Mouse (Mus musculus) hindbrain, embryonic 10.5 days (tissue): ENCODE measurements around the gene Rxrb. TPM values are rescaled to one million over a fixed set of nuclear protein-coding genes. Genes with fewer than 3 reads are reported as not detected.
A peak's percentile ranks its signal among the peaks of the same experiment; 100 is the strongest.

Source experiments
- DNase-seq: peaks from one replicate; pipeline ENCODE4 v3.0.0-alpha.2; 2017; ENCODE audit warnings: low spot score
- H3K27ac ChIP-seq: fragments of 300-500 bp; sonication (generic); 2 replicates; pipeline ENCODE4 v1.5.1; 2016; ENCODE audit warnings: mild to moderate bottlenecking, moderate library complexity
- H3K27me3 ChIP-seq: fragments of 300-500 bp; sonication (generic); 2 replicates; pipeline ENCODE4 v1.6.1; 2016; ENCODE audit warnings: mild to moderate bottlenecking; ENCODE audit not compliant: poor library complexity, insufficient read depth, severe bottlenecking
- H3K36me3 ChIP-seq: fragments of 300-500 bp; sonication (generic); 2 replicates; pipeline ENCODE4 v1.6.1; 2016; ENCODE audit warnings: mild to moderate bottlenecking, moderate library complexity
- H3K4me1 ChIP-seq: fragments of 300-500 bp; sonication (generic); replicated peaks from 2 replicates; pipeline ENCODE4 v1.6.1; 2016; ENCODE audit warnings: mild to moderate bottlenecking
- H3K4me3 ChIP-seq: fragments of 300-500 bp; sonication (generic); 2 replicates; pipeline ENCODE4 v1.5.1; 2016; ENCODE audit warnings: mild to moderate bottlenecking, moderate library complexity
- H3K9me3 ChIP-seq: fragments of 300-500 bp; sonication (generic); 2 replicates; pipeline ENCODE4 v1.6.1; 2016; ENCODE audit warnings: mild to moderate bottlenecking, moderate library complexity
- WGBS: fragments of 180-500 bp; shearing (Covaris S2); methylation state at CpG from one replicate; pipeline ENCODE4 v1.1.7; 2016; 5-methylcytosine and 5-hydroxymethylcytosine counted together
- polyA plus RNA-seq: library from polyadenylated mRNA; unstranded; fragments of >200 nt; fragmentation: Nextera tagmentation; extraction: Ambion mirVana; gene quantifications from 2 replicates; pipeline ENCODE4 v1.2.1, GENCODE M21; 2016

Rxrb gene
- polyA plus RNA-seq, 1 experiment from 2014 or later = 56.4 TPM

DNA sequence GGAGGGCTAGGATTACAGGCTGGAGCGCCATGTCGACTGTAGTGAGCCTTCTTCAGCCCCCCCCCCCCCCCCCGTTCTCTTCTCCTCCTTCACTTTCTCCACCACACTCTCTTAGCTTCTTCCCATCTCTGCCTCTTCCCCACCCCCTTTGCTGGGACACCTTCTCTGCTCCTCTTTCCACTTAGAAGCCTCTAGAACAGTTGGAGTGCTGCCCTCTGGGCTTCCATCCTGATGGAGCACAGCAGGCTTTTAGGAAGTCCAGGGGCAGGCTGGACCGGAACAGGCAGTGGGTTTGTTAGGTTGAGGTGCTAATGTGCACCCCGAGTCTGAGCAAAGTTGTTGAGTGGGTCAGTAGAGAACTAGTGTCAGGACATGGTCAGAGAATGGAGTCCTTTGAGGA, 21.5 kb upstream of the Rxrb start:
- WGBS = 71% methylated on average over 5 of the region's 5 CpGs

DNA sequence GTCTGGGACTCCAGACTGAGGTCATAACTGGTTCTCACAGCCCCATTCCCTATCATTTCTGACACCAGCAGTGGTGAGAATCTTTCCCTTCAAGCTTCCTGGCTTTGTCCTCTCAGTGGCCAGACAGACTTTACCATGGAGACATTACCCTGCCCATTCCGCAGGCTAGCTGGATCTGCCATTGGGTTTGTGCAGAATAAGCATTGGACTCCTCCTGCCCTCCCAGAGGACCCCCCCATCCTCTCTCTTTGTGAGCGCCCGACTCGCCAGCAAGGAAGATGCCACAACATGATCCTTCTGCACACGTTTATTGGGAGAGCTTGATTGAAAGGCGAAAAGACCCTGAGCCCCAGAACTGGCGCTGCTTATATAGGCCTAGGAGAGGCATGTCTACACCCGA, 18.2 kb upstream of the Rxrb start:
- WGBS = 94% methylated on average over 8 of the region's 8 CpGs
- DNase-seq = no peak
- H3K9me3 ChIP-seq = peaks cover 18% of the 10 kb centered on the region

More for the DNA sequence above, 21.5 kb upstream of the Rxrb start:
- H3K4me1 ChIP-seq = no peaks in the 10 kb centered on the region
- H3K27ac ChIP-seq = no peak overlapping the region
- H3K9me3 ChIP-seq = peaks cover 13% of the 10 kb centered on the region
- no peak for DNase-seq
- H3K4me3 ChIP-seq = no peak overlapping the region
- H3K27me3 ChIP-seq = 0 out of 2 replicates have a peak, but pooled peaks cover 4% of the 10 kb centered on the region
- H3K36me3 ChIP-seq = peaks cover 21% of the 10 kb centered on the region

DNA sequence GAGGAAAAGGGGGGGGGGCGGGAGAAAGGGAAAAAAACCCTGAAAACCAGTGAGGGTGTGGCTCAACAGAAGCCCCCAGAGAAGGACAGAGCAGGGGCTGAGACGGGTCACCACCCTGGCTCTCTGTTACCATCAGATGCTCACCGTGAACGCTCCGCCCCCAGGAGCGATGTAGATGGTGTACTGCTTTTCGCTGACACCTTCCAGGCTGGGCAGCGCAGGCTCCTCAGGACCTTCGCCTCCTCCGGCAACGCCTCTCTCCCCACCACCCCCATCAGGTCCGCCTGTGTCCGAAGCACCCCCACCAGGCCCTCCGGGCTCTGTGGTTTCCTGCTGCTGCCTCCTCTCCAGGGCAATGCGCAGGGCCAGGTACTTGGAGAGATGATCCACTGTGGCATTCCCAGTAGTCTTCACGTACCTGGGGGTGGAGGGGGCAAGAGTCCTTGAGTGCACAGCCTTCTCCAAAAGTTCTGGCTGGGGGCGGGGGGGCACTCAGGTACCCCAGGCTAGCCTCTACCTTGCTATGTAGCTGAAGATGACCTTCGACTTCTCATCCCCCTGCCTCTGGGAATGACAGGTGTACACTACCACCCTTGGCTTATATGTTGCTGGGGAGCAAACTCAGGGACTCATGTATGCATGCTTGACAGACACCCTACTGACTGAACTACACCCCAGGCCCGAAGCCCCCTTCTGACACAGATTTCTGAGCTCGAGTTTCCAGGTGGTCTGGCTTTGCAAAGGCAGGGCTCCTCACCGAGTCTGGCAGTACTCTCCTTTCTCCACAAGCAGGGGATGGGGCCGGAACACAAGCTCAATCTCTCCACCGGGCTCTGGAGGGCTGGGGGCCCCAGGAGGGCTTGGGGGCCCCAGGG, 9.8 kb upstream of the Rxrb start:
- H3K4me1 ChIP-seq = peaks cover 39% of the 10 kb centered on the region
- H3K27me3 ChIP-seq = no peaks in the 10 kb centered on the region
- peaks cover 43% of the 10 kb centered on the region for H3K9me3 ChIP-seq
- 96% methylated on average over 23 of the region's 23 CpGs for WGBS
- no peak for DNase-seq
- peak overlapping the region; percentile 74 for H3K4me3 ChIP-seq
- peaks cover 55% of the 10 kb centered on the region for H3K36me3 ChIP-seq
- 0 out of 2 replicates have a peak overlapping the region, but pooled peaks have one; percentile 56 for H3K27ac ChIP-seq

More for the DNA sequence above, 18.2 kb upstream of the Rxrb start:
- H3K27ac ChIP-seq = no peak overlapping the region
- peaks cover 43% of the 10 kb centered on the region for H3K36me3 ChIP-seq
- no peak overlapping the region for H3K4me3 ChIP-seq
- no peaks in the 10 kb centered on the region for H3K4me1 ChIP-seq
- H3K27me3 ChIP-seq = no peaks in the 10 kb centered on the region

DNA sequence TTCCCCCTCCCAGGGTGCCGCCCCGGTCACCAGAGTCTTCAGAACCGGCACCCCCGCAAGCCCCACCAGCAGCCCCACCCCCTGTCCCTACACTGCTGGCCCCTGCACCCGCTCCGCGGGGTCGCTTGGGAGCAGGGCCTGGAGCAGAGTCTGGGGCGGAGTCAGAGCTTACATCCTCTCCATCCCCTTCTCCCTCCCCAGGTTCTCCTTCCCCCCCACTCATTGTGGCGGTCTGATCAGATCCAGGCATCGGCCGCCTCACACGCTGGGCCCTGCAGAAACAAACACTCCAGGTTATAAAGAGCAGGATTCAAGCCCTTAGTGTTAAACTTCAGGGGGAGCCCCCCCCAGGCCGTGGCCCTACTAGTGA, 9.2 kb upstream of the Rxrb start:
- H3K36me3 ChIP-seq = peaks cover 52% of the 10 kb centered on the region
- H3K4me3 ChIP-seq = peak overlapping the region; percentile 74; the same call in 1 of the 2 replicates
- no peaks in the 10 kb centered on the region for H3K27me3 ChIP-seq
- no peak for DNase-seq
- peaks cover 45% of the 10 kb centered on the region for H3K4me1 ChIP-seq
- 0 out of 2 replicates have a peak overlapping the region, but pooled peaks have one; percentile 56 for H3K27ac ChIP-seq
- 95% methylated on average over 14 of the region's 14 CpGs for WGBS
- H3K9me3 ChIP-seq = peaks cover 43% of the 10 kb centered on the region

DNA sequence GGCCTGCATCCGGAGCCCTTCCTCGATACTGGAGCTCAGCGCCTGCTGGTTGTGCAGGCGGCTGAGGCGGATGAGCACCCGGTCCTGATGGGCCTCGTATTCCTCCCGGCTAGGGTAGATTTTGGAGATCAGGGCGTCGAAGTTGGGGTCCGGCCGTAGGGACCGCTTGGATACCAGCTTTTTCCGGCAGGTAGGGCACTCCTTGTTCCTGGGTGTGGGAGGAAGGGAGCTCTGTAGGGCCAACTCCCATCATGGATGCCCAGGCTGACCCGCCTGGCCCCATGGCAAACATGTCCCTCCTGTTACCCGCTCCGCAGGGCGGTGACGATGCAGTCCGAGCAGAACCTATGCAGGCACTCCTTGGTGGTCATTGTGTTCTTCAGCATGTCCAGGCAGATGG, 8.6 kb upstream of the Rxrb start:
- H3K36me3 ChIP-seq = peaks cover 54% of the 10 kb centered on the region
- no peak for DNase-seq
- 94% methylated on average over 20 of the region's 20 CpGs for WGBS
- peak overlapping the region; percentile 74 for H3K4me3 ChIP-seq
- H3K27ac ChIP-seq = peak overlapping the region; percentile 98; the same call in 1 of the 2 replicates
- no peaks in the 10 kb centered on the region for H3K27me3 ChIP-seq
- H3K9me3 ChIP-seq = peaks cover 43% of the 10 kb centered on the region
- peaks cover 51% of the 10 kb centered on the region for H3K4me1 ChIP-seq

DNA sequence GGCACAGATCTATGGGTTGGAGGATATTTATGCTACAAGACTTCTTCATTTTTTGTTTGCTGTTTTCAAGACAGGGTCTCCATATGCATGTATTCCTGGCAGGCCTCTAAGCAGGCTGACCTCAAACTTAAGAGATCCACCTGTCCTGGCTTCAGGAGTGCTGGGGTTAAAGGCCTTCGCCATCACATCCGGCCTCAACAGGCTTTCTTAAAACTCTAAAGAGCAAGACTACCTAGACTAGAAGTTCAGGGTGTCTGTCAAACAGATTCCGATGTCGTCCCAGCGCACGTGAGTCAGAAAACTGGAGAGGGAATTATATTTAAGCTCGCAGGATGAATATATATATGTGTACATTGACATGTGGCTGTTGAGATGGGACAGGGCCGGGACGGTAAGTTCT, 7.9 kb upstream of the Rxrb start:
- Histone ChIP-seq H3K36me3 (peaks cover 59% of the 10 kb centered on the region), H3K9me3 (peaks cover 43% of the 10 kb centered on the region), H3K4me1 (peaks cover 58% of the 10 kb centered on the region), H3K4me3 (peak overlapping the region; percentile 74), H3K27ac (peak overlapping the region; percentile 98), H3K27me3 (no peaks in the 10 kb centered on the region)
- 70% methylated on average over 9 of the region's 9 CpGs for WGBS
- no peak for DNase-seq

DNA sequence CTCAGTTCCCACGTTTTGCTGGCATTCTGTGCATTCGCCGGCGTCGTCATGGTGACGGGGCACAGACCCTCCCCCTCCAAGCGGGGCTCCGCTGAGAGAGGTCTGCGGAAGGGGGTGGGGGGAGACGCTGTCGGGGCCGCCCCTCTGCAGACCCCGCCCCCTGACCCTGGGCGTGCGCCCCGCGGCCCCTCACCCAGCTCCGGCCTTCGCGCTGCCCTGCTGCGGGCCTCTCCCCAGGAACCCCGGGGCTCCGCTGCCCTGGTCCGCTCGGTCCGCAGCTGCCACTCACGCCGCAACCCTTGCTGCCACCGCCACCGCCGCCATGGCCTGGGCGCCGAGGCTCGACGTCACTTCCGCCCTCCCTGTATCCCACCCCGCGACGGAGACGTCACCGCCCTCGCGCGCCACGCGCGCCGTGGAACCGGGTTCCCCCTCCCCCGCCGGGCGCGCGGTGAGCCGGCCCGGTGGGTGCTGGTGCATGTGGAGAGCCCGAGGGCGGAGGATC, 7.2 kb upstream of the Rxrb start, which contains the start of gene Ring1:
Gene Ring1 (minus strand): TSS at position 364 of the 505 bp plus-strand sequence.
- Histone ChIP-seq H3K27ac (peak within 1 kb of the TSS; percentile 98), H3K4me1 (peaks cover 65% of the 10 kb centered on the region), H3K9me3 (peaks cover 38% of the 10 kb centered on the region), H3K27me3 (no peaks in the 10 kb centered on the region), H3K4me3 (peak within 1 kb of the TSS; percentile 74), H3K36me3 (peaks cover 61% of the 10 kb centered on the region)
- under 1% methylated on average over 57 of the region's 58 CpGs for WGBS
- peak; percentile 94 for DNase-seq

DNA sequence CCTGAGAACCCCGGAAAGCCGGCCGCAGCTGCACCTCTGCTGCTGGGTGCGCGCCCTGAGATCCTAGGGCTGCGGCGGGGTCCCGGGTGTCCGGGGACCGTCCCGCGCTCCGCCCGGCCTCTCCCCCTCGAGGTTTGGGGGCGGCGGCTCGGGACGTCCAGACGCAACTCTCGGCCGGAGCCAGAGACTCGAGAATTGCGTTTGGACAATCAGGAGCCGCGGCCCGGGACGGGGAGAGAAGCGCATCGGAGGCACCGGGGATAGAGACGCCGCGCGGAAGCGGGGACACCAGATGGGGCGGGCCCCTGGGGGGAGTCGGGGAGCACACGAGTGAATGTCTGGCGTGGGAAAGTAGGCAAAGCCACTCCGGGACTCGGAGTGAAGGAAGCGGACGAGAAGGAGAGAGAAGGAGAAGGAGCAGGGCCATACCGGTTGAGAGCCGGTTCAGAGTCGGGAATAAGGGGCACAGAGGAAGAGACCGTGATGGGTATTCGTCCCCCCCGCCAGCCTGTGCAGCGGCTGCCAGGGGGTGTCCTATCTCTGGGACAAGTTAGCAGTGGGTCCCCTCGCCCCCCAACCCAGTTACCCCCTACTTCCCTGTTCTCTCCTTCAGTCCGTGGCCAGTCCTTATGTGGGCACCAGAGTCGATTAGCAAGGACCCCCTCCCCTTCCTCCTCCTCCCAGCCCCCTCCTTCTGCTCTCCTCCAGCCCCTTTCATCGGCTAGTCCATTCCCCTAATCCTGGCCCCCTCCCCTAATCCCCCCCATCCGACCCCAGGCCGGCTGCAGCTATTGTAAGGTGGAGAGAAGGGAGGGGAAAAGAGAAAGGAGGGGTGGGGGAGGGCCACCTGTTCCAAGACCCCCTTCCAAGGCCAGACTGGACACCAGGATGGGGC, 6.5 kb upstream of the Rxrb start:
- Histone ChIP-seq H3K36me3 (peaks cover 61% of the 10 kb centered on the region), H3K9me3 (peaks cover 31% of the 10 kb centered on the region), H3K4me1 (peaks cover 72% of the 10 kb centered on the region), H3K27ac (peak overlapping the region; percentile 98), H3K4me3 (peak overlapping the region; percentile 74), H3K27me3 (no peaks in the 10 kb centered on the region)
- DNase-seq = peak; percentile 90
- under 1% methylated on average over 57 of the region's 57 CpGs for WGBS

DNA sequence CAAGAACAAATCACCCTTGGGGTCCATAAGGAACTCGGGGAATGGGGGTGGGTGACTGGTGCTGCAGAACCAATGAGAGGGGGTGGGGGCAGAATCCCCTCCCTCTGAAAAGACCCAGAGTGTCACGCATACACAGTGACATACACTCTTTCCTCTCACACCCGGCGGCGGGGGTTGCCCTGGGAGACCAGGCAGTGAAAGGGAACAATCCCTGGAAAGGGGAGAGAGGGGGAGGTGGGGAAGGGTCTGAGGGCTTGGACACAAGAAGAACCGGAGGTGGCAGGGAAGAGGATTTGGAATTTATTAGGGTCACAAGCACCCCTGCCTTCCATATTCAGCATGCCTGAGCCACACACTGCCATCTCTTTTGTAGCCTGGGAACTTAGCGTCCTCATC, 5.9 kb upstream of the Rxrb start:
- under 1% methylated on average over 7 of the region's 7 CpGs for WGBS
- H3K27me3 ChIP-seq = no peaks in the 10 kb centered on the region
- peaks cover 58% of the 10 kb centered on the region for H3K36me3 ChIP-seq
- peak; percentile 96 for DNase-seq
- peak overlapping the region; percentile 98 for H3K27ac ChIP-seq
- peak overlapping the region; percentile 74 for H3K4me3 ChIP-seq
- H3K9me3 ChIP-seq = peaks cover 25% of the 10 kb centered on the region
- peaks cover 79% of the 10 kb centered on the region for H3K4me1 ChIP-seq

DNA sequence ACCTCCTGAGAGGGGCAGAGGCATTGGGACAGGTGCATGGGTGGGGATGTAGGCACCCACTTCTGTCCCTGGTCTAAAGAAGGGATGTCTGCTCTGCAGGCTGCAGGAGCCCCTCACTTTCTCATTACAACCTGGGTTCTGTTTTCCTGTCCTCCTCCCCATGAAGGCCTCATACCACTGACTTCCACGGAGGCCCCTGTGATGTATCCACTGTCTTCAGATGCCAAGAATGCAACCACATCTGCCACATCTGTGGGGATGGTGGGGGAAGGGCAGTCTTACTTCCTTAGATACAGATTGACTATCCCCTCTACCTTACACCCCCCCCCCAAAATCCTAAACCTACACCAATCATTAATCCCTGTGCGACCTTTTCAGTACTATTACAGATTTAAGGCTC, 5.4 kb upstream of the Rxrb start:
- no peaks in the 10 kb centered on the region for H3K27me3 ChIP-seq
- peaks cover 20% of the 10 kb centered on the region for H3K9me3 ChIP-seq
- peaks cover 82% of the 10 kb centered on the region for H3K4me1 ChIP-seq
- peak overlapping the region; percentile 74 for H3K4me3 ChIP-seq
- peak overlapping the region; percentile 98 for H3K27ac ChIP-seq
- peaks cover 54% of the 10 kb centered on the region for H3K36me3 ChIP-seq
- WGBS = 19% methylated on average over 2 of the region's 2 CpGs
- DNase-seq = no peak

DNA sequence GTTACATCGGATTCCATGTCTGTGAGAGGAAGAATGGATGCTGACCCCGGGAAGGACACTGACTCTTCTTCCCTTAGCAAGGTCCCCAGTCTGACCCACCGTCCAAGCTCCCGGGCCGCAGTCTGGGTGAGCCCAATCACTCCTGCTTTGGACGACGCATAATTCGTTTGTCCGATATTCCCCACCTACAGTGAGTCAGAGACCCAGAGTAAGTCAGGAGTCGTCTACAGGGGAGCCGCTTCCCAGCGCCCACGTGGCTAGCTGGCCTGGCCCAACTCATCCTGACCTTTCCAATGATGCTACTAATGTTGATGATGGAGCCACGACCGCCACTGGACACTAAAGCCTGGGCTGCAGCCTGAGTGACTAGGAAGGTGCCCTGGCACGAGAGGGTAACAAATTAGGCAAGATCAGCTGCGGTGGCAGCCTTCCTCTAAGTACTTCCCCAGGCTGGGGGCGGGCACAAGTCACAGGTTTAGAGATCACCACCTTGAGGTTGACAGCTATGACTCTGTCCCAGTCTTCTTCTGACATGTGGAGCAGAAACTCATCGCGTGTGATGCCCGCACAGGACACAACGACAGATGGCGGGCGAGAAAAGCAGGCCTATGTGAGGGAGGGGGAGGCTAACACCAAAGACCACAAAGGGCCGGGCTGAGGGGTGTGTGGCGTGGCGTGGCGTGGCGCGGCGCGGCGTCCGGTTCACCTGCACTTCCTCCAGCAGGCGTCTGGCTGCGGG, 4.5 kb upstream of the Rxrb start:
- H3K36me3 ChIP-seq = peaks cover 45% of the 10 kb centered on the region
- H3K4me1 ChIP-seq = peaks cover 83% of the 10 kb centered on the region
- peaks cover 11% of the 10 kb centered on the region for H3K9me3 ChIP-seq
- H3K4me3 ChIP-seq = peak overlapping the region; percentile 74
- 4% methylated on average over 36 of the region's 36 CpGs for WGBS
- H3K27me3 ChIP-seq = no peaks in the 10 kb centered on the region
- H3K27ac ChIP-seq = peak overlapping the region; percentile 98
- DNase-seq = peak; percentile 38
